13 mouse cellular contexts compared by ENCODE assay signal in the genomic region with DNA sequence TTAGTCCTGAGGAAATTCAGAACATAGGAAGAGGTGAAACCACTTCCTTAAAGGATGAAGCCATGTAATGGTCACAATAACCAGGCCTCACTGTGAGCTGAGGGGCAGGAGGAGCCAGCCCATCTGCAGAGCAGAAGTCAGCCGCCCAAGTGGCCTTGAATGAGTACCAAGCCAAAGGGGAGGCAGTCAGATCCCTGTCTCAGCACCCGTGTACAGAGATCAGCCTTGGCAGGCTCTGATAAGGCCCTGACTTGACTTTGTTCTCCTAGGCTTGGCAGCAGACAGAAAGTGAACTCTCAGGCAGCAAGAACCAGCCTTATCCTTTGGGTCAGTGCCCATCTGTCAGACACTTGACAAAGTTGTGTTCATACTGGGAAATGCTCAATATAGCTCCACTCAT. TPM values are rescaled to one million over a fixed set of nuclear protein-coding genes. Genes with fewer than 3 reads are reported as not detected.
DNase-seq lines count a peak whose midpoint lies in the region; ATAC-seq lines count a peak whose summit lies in the region.
"Had no signal": no experiment of that assay in that cellular context is flagged by ENCODE, and none has a peak within 500 bp of the region (broad histone marks: within the 10 kb centered on the region; RNA-seq: fewer than 3 reads in every experiment).

No protein-coding gene starts in this region.

- peak overlapping the region; percentile 13; the same call in 1 of the 2 replicates for H3K4me2 ChIP-seq in heart, embryonic 15.5 days
- no peak overlapping the region for H3K4me2 ChIP-seq in forebrain, embryonic 16.5 days (ENCODE audit: low read length)
- H3K4me2 ChIP-seq: hindbrain, embryonic 12.5 days; limb, embryonic 12.5 days; neural tube, embryonic 12.5 days had no signal

- no peak overlapping the region for H3K4me3 ChIP-seq in heart, embryonic 10.5 days
- no peak overlapping the region for H3K4me3 ChIP-seq in heart, embryonic 15.5 days
- H3K4me3 ChIP-seq in macrophage (ENCODE audit: inconsistent target): no peak overlapping the region
- H3K4me3 ChIP-seq in forebrain, embryonic 16.5 days (replicated peaks; ENCODE audit: low read length): no peak overlapping the region
- H3K4me3 ChIP-seq: hindbrain, embryonic 12.5 days; limb, embryonic 12.5 days; neural tube, embryonic 12.5 days had no signal

- WGBS in heart, embryonic 10.5 days: 25% methylated on average over 2 of the region's 2 CpGs
- WGBS in heart, embryonic 15.5 days: 18% methylated on average over 2 of the region's 2 CpGs
- 5% methylated on average over 2 of the region's 2 CpGs for WGBS in macrophage (ENCODE audit: missing documents)
- 68% methylated on average over 2 of the region's 2 CpGs for WGBS in forebrain, embryonic 16.5 days

- H3K4me1 ChIP-seq in heart, embryonic 10.5 days: peaks cover 19% of the 10 kb centered on the region
- peaks cover 27% of the 10 kb centered on the region for H3K4me1 ChIP-seq in heart, embryonic 15.5 days (replicated peaks)
- H3K4me1 ChIP-seq in forebrain, embryonic 16.5 days (replicated peaks; ENCODE audit: control insufficient read depth, insufficient read depth, low read length): no peaks in the 10 kb centered on the region
- H3K4me1 ChIP-seq: hindbrain, embryonic 12.5 days; limb, embryonic 12.5 days; neural tube, embryonic 12.5 days had no signal

- H3K27ac ChIP-seq in heart, embryonic 10.5 days: peak overlapping the region; percentile 10; the same call in 1 of the 2 replicates
- H3K27ac ChIP-seq in heart, embryonic 15.5 days: peak overlapping the region; percentile 76
- H3K27ac ChIP-seq in macrophage: peak overlapping the region; percentile 14
- H3K27ac ChIP-seq in forebrain, embryonic 16.5 days (ENCODE audit: low read length): no peak overlapping the region
- H3K27ac ChIP-seq: hindbrain, embryonic 12.5 days; limb, embryonic 12.5 days; neural tube, embryonic 12.5 days had no signal

- peak; percentile 63 for ATAC-seq in heart, embryonic 15.5 days (replicated peaks; ENCODE audit: insufficient number of reproducible peaks, insufficient read depth, low FRiP score, low read depth)
- ATAC-seq in forebrain, embryonic 16.5 days: no peak

- no peaks in the 10 kb centered on the region for H3K27me3 ChIP-seq in heart, embryonic 10.5 days (ENCODE audit: insufficient read depth, poor library complexity, severe bottlenecking)
- no peaks in the 10 kb centered on the region for H3K27me3 ChIP-seq in heart, embryonic 15.5 days
- no peaks in the 10 kb centered on the region for H3K27me3 ChIP-seq in forebrain, embryonic 16.5 days (replicated peaks; ENCODE audit: control insufficient read depth, insufficient read depth, low read length)
- H3K27me3 ChIP-seq: hindbrain, embryonic 12.5 days; limb, embryonic 12.5 days; neural tube, embryonic 12.5 days had no signal

- no peaks in the 10 kb centered on the region for H3K79me2 ChIP-seq in macrophage (ENCODE audit: inconsistent target)

- no peak for DNase-seq in heart, embryonic 10.5 days (ENCODE audit: low spot score)
- DNase-seq in heart, postnatal 4 days: no peak
- peak; percentile 46 for DNase-seq in adipocyte (ENCODE audit: low spot score)
- DNase-seq in embryo, embryonic 9.5 days (ENCODE audit: extremely low spot score): no peak
- no peak for DNase-seq in Muller cell, postnatal 12 days (ENCODE audit: inconsistent ontology term)
- DNase-seq: cerebellum, adult 9-11 months; kidney, postnatal 36 days had no signal

- no peak overlapping the region for H3K9ac ChIP-seq in heart, embryonic 15.5 days
- no peak overlapping the region for H3K9ac ChIP-seq in forebrain, embryonic 16.5 days (replicated peaks; ENCODE audit: low read depth, low read length)
- H3K9ac ChIP-seq: hindbrain, embryonic 12.5 days; limb, embryonic 12.5 days; neural tube, embryonic 12.5 days had no signal

- H3K36me3 ChIP-seq in heart, embryonic 10.5 days: peaks cover 38% of the 10 kb centered on the region
- H3K36me3 ChIP-seq in heart, embryonic 15.5 days: peaks cover 16% of the 10 kb centered on the region; the same call in 1 of the 2 replicates
- H3K36me3 ChIP-seq in macrophage (ENCODE audit: inconsistent target): peaks cover 29% of the 10 kb centered on the region; the same call in 1 of the 2 replicates
- 0 out of 2 replicates have a peak, but pooled peaks cover 3% of the 10 kb centered on the region for H3K36me3 ChIP-seq in forebrain, embryonic 16.5 days (ENCODE audit: control insufficient read depth, insufficient read depth)

- no peaks in the 10 kb centered on the region for H3K9me3 ChIP-seq in heart, embryonic 10.5 days
- no peaks in the 10 kb centered on the region for H3K9me3 ChIP-seq in heart, embryonic 15.5 days (replicated peaks)
- H3K9me3 ChIP-seq in forebrain, embryonic 16.5 days (ENCODE audit: control insufficient read depth, low read length): no peaks in the 10 kb centered on the region
- H3K9me3 ChIP-seq: hindbrain, embryonic 12.5 days; limb, embryonic 12.5 days; neural tube, embryonic 12.5 days had no signal

RNA-seq across cellular contexts. Expression of a gene that starts 29.1 kb away (rescaled TPM):
- 2,990 and 4,096 TPM in 2 replicates for polyA plus RNA-seq in heart, embryonic 10.5 days (2016; fragmentation: Nextera tagmentation; extraction: Ambion mirVana)
- 1,000 to 10,000 TPM; 7,269 to 8,107 TPM for total RNA-seq in heart, postnatal 4 days (2021)
- 3,993 and 5,392 TPM in 2 replicates for polyA plus RNA-seq in heart, embryonic 15.5 days (2015; fragmentation: Nextera tagmentation; extraction: Ambion mirVana)
- total RNA-seq in macrophage (2018; cell fraction: chromatin; rRNA removed): 100 to 1,000 TPM in 23 of 26 experiments, 10 to 100 TPM in 3; 48.0 to 685 (median 176) TPM
- 100 to 1,000 TPM in 1 of 26 experiments, 10 to 100 TPM in 25; 43.6 to 100 (median 67.4) TPM for total RNA-seq in macrophage (2018; cell fraction: cytosol; rRNA removed)
- total RNA-seq in macrophage (2018; cell fraction: nucleus; rRNA removed): 100 to 1,000 TPM in 12 of 26 experiments, 10 to 100 TPM in 14; 49.8 to 226 (median 95.4) TPM
- polyA plus RNA-seq in macrophage (2018): 62.6 to 101 TPM (median 96.3 TPM) in 3 replicates
- 120 and 127 TPM in 2 replicates for polyA plus RNA-seq in forebrain, embryonic 16.5 days (2015; fragmentation: Nextera tagmentation; extraction: Ambion mirVana)

RNA-seq across cellular contexts. Expression of a gene that starts 44.8 kb away (rescaled TPM):
- polyA plus RNA-seq in heart, embryonic 10.5 days (2016; fragmentation: Nextera tagmentation; extraction: Ambion mirVana): 10.1 and 11.4 TPM in 2 replicates
- 10 to 100 TPM; 20.9 to 21.6 TPM for total RNA-seq in heart, postnatal 4 days (2021)
- polyA plus RNA-seq in heart, embryonic 15.5 days (2015; fragmentation: Nextera tagmentation; extraction: Ambion mirVana): 5.6 and 6.0 TPM in 2 replicates
- 10 to 100 TPM in 22 of 26 experiments, 1 to 10 TPM in 4; 5.1 to 25.3 (median 17.4) TPM for total RNA-seq in macrophage (2018; cell fraction: chromatin; rRNA removed)
- 10 to 100 TPM; 23.5 to 37.4 (median 31.0) TPM for total RNA-seq in macrophage (2018; cell fraction: cytosol; rRNA removed)
- total RNA-seq in macrophage (2018; cell fraction: nucleus; rRNA removed): 10 to 100 TPM in 25 of 26 experiments, 1 to 10 TPM in 1; 8.6 to 32.0 (median 20.4) TPM
- 31.0 to 53.6 TPM (median 37.0 TPM) in 3 replicates for polyA plus RNA-seq in macrophage (2018)
- 9.0 and 9.6 TPM in 2 replicates for polyA plus RNA-seq in forebrain, embryonic 16.5 days (2015; fragmentation: Nextera tagmentation; extraction: Ambion mirVana)

Comparison
In these comparisons a context has a peak if more than half of its experiments do, and no peak if none do; other contexts are left out.
1. RNA of a gene that starts 29.1 kb away (polyA plus RNA-seq): 3,993 to 5,392 TPM in heart, embryonic 15.5 days and 2,990 to 4,096 TPM in heart, embryonic 10.5 days; 120 to 127 TPM in forebrain, embryonic 16.5 days and 62.6 to 101 TPM in macrophage; every median in the first group is over 10 times any median in the second.